Mouse (Mus musculus): ENCODE data around the gene Clcnkb.
A peak's percentile ranks its signal among the peaks of the same experiment; 100 is the strongest.

DNA sequence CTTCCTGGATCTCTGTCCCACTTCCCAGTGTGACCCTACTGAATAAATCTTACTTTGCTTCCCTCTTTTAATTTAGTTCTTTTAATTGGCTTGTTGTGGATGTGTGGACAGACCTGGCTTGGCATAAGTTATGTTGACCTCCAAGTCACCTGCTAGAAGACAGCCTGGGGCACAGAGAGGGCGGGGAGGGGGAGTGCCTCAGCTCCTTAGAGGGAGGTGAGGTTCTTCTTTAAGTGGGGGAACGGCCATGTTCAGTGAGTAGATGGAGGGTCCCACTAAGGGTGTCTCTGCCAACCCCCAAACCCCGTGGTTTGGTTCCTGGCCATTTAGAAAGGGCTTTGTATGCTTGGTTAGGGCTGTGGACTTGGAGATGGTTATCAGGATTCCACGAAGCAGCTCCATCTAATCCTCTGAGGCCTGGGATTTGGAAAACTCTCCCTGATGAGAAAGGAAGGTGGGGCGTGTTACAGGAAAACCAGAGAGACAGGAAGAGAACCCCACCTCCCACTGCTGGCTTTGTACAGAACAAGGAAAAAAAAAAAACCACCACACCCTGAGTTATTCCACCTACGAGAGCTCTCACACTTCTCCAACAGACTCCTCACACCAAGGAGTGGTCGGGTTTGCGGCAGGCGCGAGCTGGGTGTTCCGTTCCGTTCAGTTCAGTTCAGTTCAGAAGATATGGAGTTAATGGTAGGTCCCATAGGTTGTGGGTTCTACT is 23.4 kb upstream of the Clcnkb start:
- TF ChIP-seq CTCF (IDR thresholded peaks at IDR 0.05; ENCODE audit: extremely low read depth, insufficient read depth, low read length), result no peak
- TF ChIP-seq POLR2A (IDR thresholded peaks at IDR 0.05; ENCODE audit: extremely low read depth, insufficient read depth, low read length), result 0 out of 2 replicates have a peak, but pooled peaks have one; percentile 16
